Mouse (Mus musculus) CD8-positive naive resting alpha-beta T cell, adult 57 days (primary cell): ENCODE data around the gene Mfap2. TPM values are rescaled to one million over a fixed set of nuclear protein-coding genes. Genes with fewer than 3 reads are reported as not detected.

Experiments used
- total RNA-seq: library from RNA; stranded (reverse); gene quantifications from one replicate; pipeline ENCODE4 v1.2.4, GENCODE M21; 2023

The Mfap2 gene
- not detected for total RNA-seq

GRCm38 (mm10) chr4:141010118-141010517 is at the start of gene Mfap2:
Gene Mfap2, plus strand, starts transcription at chr4:141010418.

GRCm38 (mm10) chr4:140960781-140961466 is 49.3 kb upstream of the Mfap2 start, which contains the start of gene Sdhb:
Gene Sdhb, plus strand, starts transcription at chr4:140961203.

GRCm38 (mm10) chr4:140986711-140987395 is 23.4 kb upstream of the Mfap2 start, which contains the start of gene Atp13a2:
Gene Atp13a2, plus strand, starts transcription at chr4:140986873.

GRCm38 (mm10) chr4:141060426-141061301 is 50.4 kb downstream of the Mfap2 start, which contains the start of gene Crocc:
Gene Crocc, minus strand, starts transcription at chr4:141060550.

Other genes starting within 250 kb of the Mfap2 start
- gene Padi4, start 236.2 kb upstream of the Mfap2 start, total RNA-seq = 0.67 TPM
- gene Padi3, start 199.8 kb upstream of the Mfap2 start, total RNA-seq = not detected
- 0.31 TPM for gene Padi1, start 164.6 kb upstream of the Mfap2 start, total RNA-seq
- 42.4 TPM for gene Padi2, start 104.1 kb upstream of the Mfap2 start, total RNA-seq
- 84.0 TPM for gene Sdhb, start 49.2 kb upstream of the Mfap2 start, total RNA-seq
- gene Atp13a2, start 23.5 kb upstream of the Mfap2 start, total RNA-seq = 31.8 TPM
- gene Crocc, start 50.1 kb downstream of the Mfap2 start, total RNA-seq = 13.7 TPM
- gene Necap2, start 67.9 kb downstream of the Mfap2 start, total RNA-seq = 69.7 TPM
- gene Spata21, start 77.9 kb downstream of the Mfap2 start, total RNA-seq = not detected
- gene Szrd1, start 129.4 kb downstream of the Mfap2 start, total RNA-seq = 97.7 TPM
- gene Fbxo42, start 137.5 kb downstream of the Mfap2 start, total RNA-seq = 21.5 TPM
- gene Rsg1, start 203.5 kb downstream of the Mfap2 start, total RNA-seq = 2.3 TPM
- not detected for gene Arhgef19, start 229.1 kb downstream of the Mfap2 start, total RNA-seq